Mouse (Mus musculus) stomach, embryonic 14.5 days (tissue): Measurements from ENCODE around the gene Yif1a. TPM values are rescaled to one million over a fixed set of nuclear protein-coding genes. Genes with fewer than 3 reads are reported as not detected.
A peak's percentile ranks its signal among the peaks of the same experiment; 100 is the strongest.

Experiments used
- ATAC-seq: fragments of 200-750 bp; cut with Nextera tagmentation; 2 replicates; pipeline ENCODE4 v1.8.0; 2017; ENCODE audit warnings: low read depth, moderate TSS enrichment; ENCODE audit not compliant: insufficient number of reproducible peaks, insufficient read depth, low FRiP score
- H3K27ac ChIP-seq: fragments of 300-500 bp; sonication (generic); 2 replicates; pipeline ENCODE4 v1.5.1; 2014; ENCODE audit warnings: mild to moderate bottlenecking, low read length, moderate library complexity, mixed read lengths
- H3K27me3 ChIP-seq: fragments of 300-500 bp; sonication (generic); 2 replicates; pipeline ENCODE4 v1.6.1; 2014; ENCODE audit warnings: low read length, control low read depth, mixed read lengths; ENCODE audit not compliant: control insufficient read depth, insufficient read depth
- H3K36me3 ChIP-seq: fragments of 300-500 bp; sonication (generic); 2 replicates; pipeline ENCODE4 v1.6.1; 2014; ENCODE audit warnings: mild to moderate bottlenecking, control low read depth, low read length, moderate library complexity, mixed read lengths; ENCODE audit not compliant: control insufficient read depth, insufficient read depth
- H3K4me1 ChIP-seq: fragments of 300-500 bp; sonication (generic); 2 replicates; pipeline ENCODE4 v1.6.1; 2014; ENCODE audit warnings: low read length, control low read depth, mixed read lengths; ENCODE audit not compliant: control insufficient read depth, insufficient read depth
- H3K4me2 ChIP-seq: fragments of 300-500 bp; sonication (generic); replicated peaks from 2 replicates; pipeline ENCODE4 v1.6.1; 2014; ENCODE audit warnings: low read depth, low read length, control low read depth
- H3K4me3 ChIP-seq: fragments of 300-500 bp; sonication (generic); 2 replicates; pipeline ENCODE4 v1.5.1; 2014; ENCODE audit warnings: low read depth, low read length, control low read depth
- H3K9ac ChIP-seq: fragments of 300-500 bp; sonication (generic); replicated peaks from 2 replicates; pipeline ENCODE4 v1.6.1; 2014; ENCODE audit warnings: low read depth, mild to moderate bottlenecking, control low read depth, low read length, moderate library complexity, mixed read lengths
- H3K9me3 ChIP-seq: fragments of 300-500 bp; sonication (generic); 2 replicates; pipeline ENCODE4 v1.6.1; 2016; ENCODE audit warnings: low read depth, low read length, control low read depth; ENCODE audit not compliant: control insufficient read depth
- WGBS: fragments of 180-500 bp; shearing (Covaris S2); extraction: QIAGEN DNeasy Blood & Tissue Kit; methylation state at CpG from one replicate; pipeline ENCODE4 v1.1.7; 2014; 5-methylcytosine and 5-hydroxymethylcytosine counted together
- polyA plus RNA-seq: library from polyadenylated mRNA; unstranded; fragments of >200 nt; fragmentation: Nextera tagmentation; extraction: Ambion mirVana; gene quantifications from 2 replicates; pipeline ENCODE4 v1.2.1, GENCODE M21; 2014

Yif1a gene
- polyA plus RNA-seq, 1 experiment from 2014 or later, result 112 TPM

DNA sequence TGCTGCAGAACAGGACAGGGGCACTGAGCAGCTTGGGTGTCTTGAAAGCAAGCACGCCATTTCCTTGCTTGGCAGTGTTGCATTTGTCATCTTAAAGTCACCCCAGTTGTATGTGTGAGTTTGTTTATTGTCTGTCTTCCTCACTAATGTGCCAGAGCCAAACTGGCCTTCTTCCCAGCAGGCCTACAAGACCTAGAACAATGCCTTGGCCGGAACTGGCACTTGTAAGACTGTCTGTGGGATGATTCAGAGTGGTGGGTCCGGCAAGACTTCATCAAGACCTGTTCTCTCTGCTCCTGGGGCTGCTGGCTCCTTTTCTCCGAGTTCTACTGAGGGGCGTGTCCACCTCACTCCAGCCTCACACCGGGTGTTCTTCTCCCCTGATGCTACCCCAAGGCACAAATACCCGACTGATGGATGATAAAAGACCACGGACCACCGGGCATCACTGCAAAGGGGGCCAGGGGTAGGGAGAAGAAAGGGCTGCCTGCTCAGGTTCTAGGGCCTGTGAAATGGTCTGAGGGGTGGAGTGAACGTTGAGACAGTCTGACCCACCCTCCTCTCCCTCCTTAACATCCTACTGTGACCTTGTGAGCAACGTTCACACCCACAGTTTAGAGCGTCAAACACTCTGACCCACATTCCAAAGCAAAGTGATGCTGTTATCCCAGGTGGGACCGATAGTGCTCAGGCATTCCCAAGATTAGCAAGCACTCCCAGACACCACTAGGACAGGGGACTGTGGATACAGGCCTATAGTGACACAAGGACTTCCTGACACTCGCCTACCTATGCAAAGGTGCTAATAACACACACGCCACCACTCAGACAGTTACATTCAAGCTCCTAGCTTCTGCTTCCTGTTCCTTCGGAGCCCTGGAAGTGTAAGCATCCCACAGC, 30.2 kb upstream of the Yif1a start:
- H3K4me3 ChIP-seq, result no peak overlapping the region
- WGBS, result 22% methylated on average over 16 of the region's 16 CpGs
- no peak overlapping the region for H3K9ac ChIP-seq
- H3K27me3 ChIP-seq, result 0 out of 2 replicates have a peak, but pooled peaks cover 4% of the 10 kb centered on the region
- ATAC-seq, result no peak
- H3K4me2 ChIP-seq, result no peak overlapping the region
- H3K36me3 ChIP-seq, result no peaks in the 10 kb centered on the region
- 0 out of 2 replicates have a peak overlapping the region, but pooled peaks have one; percentile 45 for H3K27ac ChIP-seq
- H3K4me1 ChIP-seq, result peaks cover 31% of the 10 kb centered on the region
- no peaks in the 10 kb centered on the region for H3K9me3 ChIP-seq

DNA sequence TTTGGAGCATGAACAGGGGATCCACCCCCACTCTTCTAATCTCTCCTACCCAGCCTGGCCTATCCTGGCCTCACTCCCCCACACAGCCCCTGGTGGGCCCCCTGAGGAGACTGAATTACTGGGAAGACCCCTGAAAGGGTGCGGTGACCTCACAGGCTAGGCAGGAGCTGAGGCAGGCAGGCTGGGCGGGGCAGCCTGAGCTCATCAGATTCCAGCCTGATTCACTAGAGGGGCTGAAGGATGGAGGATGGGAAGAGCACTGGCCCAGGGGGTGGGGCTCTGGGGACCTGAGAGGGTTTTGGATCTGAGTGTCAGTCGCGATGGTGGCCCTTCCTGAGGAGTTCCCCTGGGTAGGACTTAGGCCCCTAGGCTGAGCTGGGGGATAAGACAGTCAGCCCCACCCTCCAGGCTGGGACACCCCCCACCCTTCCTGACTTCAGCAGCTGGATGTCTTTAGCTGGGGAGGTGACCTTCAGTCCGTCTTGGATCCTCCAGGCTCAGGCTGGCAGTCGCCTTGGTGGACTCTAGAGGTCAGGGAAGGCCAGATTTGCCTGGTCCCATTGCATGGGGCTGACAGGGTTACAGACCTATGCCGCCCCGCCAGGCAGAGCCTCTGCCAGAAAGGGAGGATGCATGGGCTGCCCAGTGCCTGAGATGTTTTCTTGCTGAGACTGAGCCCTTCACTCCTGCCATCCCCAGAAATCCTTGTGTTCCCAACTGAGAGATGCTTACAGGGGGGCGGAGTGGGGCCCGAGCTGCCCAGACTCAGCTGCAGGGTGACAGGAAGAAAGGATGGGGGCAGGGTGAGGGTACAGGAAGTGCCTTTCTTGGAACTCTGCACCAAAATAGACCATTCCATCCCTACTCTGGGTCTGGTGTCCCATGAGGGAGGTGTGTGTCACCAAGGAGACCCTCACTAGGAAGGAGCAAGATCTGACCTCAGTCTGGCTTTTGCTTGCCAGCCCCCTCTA, 29.3 kb upstream of the Yif1a start:
- H3K36me3 ChIP-seq, result no peaks in the 10 kb centered on the region
- peak overlapping the region; percentile 14; the same call in 1 of the 2 replicates for H3K4me2 ChIP-seq
- ATAC-seq, result peak; percentile 40; the same call in 1 of the 2 replicates
- H3K27ac ChIP-seq, result peak overlapping the region; percentile 66; the same call in 1 of the 2 replicates
- no peaks in the 10 kb centered on the region for H3K27me3 ChIP-seq
- WGBS, result 9% methylated on average over 10 of the region's 10 CpGs
- H3K9me3 ChIP-seq, result no peaks in the 10 kb centered on the region
- H3K9ac ChIP-seq, result 0 out of 2 replicates have a peak overlapping the region, but pooled peaks have one; percentile 7
- H3K4me3 ChIP-seq, result no peak overlapping the region
- peaks cover 31% of the 10 kb centered on the region for H3K4me1 ChIP-seq

DNA sequence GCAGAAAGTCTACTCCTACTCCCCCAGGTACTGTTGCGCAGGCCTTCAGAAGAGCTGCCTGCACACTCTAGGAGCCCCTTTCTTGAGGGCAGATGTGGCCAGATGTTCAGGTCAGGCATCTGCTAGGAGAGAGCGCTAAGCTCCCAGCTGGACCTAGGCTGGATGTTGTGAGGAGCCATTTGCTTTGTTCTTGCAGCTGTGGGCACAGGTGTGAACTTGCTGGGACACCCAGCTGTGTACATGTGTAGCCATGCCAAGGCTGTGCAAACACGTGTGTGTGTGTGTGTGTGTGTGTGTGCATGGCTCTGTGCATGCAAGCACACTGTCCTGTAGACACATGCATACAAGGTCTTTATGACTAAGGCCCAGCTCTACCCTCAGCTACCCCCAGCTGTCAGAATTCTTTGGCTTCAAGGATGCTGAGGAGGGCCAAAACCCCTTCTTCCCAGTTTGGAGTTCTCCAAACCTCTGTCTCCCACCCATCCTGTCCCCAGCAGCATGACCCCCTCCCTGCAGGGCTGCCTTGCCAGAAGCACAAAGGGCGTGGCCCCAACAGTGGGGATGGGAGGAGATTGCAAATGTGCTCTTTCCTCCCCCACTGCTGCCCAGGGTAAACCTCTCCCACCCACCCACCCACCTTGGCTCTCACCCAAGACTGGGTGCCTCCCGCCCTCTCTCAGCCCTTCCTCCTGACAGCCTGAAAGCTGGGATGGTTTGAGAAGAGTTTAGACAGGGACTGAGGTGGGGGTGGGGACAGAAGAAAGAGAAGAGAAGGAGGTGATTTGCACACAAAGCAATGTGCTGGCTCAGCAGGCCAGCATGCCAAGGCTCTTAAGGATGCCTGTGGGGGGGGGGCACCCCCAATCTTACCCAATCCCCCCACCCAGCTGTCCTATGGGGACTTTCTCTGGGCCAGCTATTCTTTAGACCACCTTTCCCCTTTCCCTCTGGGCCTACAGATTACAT, 27.7 kb upstream of the Yif1a start:
- Histone ChIP-seq H3K27ac (peak overlapping the region; percentile 66; the same call in 1 of the 2 replicates), H3K36me3 (no peaks in the 10 kb centered on the region), H3K27me3 (no peaks in the 10 kb centered on the region), H3K4me2 (no peak overlapping the region), H3K9me3 (no peaks in the 10 kb centered on the region), H3K4me1 (peaks cover 43% of the 10 kb centered on the region), H3K4me3 (no peak overlapping the region), H3K9ac (no peak overlapping the region)
- ATAC-seq, result peak; percentile 31; the same call in 1 of the 2 replicates
- 24% methylated on average over 5 of the region's 5 CpGs for WGBS

DNA sequence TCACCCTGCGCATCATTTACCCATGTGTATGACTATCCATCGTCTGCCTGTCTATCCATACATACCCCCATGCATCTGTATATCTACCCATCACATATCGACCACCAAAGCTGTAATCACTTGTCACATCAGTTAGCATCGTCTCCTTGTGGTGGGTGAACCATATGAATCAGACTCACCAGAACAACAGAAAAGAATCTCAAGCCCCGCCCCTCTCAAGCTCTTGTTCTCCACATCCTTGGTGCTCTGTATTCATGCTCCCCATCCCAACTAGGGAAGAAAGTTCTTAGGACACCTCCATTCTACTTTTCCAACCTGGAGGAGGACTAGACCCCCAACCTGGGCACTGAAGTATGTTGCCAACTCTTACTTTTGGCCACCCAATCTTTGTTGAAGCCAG, 26.3 kb upstream of the Yif1a start:
- Histone ChIP-seq H3K4me3 (no peak overlapping the region), H3K4me1 (peaks cover 48% of the 10 kb centered on the region), H3K36me3 (no peaks in the 10 kb centered on the region), H3K9ac (no peak overlapping the region), H3K27me3 (no peaks in the 10 kb centered on the region), H3K27ac (no peak overlapping the region), H3K4me2 (no peak overlapping the region), H3K9me3 (no peaks in the 10 kb centered on the region)
- no peak for ATAC-seq
- WGBS, result 88% methylated on average over 5 of the region's 5 CpGs

DNA sequence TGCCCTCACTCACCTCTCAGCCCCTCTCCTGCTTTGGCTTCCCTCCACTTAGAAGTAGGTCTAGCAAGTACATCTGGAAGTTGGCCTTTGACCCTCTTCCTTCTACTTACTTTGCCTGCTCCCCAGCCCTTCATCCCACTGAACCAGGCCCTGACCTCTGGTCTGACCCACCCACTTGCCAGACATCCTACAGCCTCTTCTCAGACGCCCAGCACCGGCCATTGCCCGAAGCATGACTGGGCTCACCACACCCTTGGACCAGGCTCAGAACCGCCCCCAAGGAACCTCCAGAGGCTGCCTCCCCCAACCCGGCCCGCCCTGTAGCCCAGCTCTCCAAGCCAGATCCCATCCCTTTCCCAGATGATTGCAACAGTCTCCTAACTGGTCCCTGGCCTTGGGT, 25.9 kb upstream of the Yif1a start:
- Histone ChIP-seq H3K4me3 (no peak overlapping the region), H3K36me3 (no peaks in the 10 kb centered on the region), H3K27me3 (no peaks in the 10 kb centered on the region), H3K4me1 (peaks cover 51% of the 10 kb centered on the region), H3K27ac (no peak overlapping the region), H3K4me2 (no peak overlapping the region), H3K9ac (no peak overlapping the region), H3K9me3 (no peaks in the 10 kb centered on the region)
- 74% methylated on average over 6 of the region's 6 CpGs for WGBS
- ATAC-seq, result no peak

DNA sequence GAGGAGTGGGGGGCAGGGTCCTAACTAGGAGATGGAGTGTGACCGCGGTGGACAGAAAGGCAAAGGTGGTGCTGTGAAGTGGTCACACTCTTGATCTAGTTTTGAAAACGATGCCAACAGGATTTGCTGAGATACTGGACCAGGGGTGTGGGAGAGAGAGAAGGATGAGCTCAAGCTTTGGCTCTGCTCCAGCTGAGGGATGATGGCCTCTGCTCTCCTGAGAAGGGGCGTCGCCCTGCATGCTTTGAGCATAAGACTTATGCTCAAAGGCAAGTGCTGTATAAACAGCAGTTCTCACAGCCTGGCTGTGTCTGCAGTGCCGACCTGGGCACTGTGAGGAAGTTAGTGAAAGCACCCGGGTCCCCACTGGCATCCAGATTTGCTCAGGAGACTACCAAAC, 23.2 kb upstream of the Yif1a start:
- 39% methylated on average over 7 of the region's 7 CpGs for WGBS
- no peak overlapping the region for H3K9ac ChIP-seq
- H3K4me2 ChIP-seq, result no peak overlapping the region
- H3K4me3 ChIP-seq, result no peak overlapping the region
- ATAC-seq, result no peak
- H3K9me3 ChIP-seq, result no peaks in the 10 kb centered on the region
- H3K27me3 ChIP-seq, result 0 out of 2 replicates have a peak, but pooled peaks cover 2% of the 10 kb centered on the region
- peak overlapping the region; percentile 33; the same call in 1 of the 2 replicates for H3K27ac ChIP-seq
- H3K36me3 ChIP-seq, result no peaks in the 10 kb centered on the region
- peaks cover 49% of the 10 kb centered on the region for H3K4me1 ChIP-seq

DNA sequence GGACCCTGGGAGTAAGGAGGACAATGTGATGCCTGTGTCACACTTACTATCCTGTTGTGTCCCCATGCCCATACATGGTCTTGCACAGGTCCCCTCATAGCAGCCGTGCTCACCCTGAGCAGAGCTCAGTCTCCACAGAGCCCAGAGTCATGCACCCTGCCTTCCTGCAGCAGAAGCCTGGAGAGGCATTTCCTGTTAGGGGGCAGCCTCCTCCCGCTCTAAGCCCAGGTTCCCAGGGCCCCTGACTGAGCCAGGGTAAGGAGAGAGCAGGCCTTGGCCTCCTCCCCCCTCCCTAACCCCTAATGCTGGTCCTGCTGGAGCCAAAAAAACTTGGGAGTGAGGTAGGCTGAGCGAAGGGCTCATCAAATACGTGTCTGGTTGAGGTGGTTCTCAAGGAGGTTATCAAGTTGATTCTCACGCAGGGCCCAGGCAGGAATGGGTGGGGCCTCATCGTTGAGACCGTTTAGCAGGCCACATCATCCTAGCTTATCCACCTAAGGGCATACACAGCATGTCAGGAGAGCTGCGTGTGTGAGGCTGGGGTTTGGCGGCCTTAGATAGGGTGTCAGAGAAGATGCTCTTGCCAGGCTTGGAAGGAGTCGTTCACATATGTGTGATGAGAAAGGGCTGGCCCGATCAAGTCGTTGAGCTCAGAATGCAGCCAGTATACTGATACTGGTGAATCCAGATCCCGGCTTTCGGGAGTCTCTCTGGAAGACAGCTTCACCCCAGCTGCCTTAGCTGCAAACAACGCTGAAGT, 21.1 kb upstream of the Yif1a start:
- H3K27ac ChIP-seq, result peak overlapping the region; percentile 95
- H3K9ac ChIP-seq, result peak overlapping the region; percentile 28; the same call in 1 of the 2 replicates
- no peaks in the 10 kb centered on the region for H3K36me3 ChIP-seq
- peaks cover 45% of the 10 kb centered on the region for H3K4me1 ChIP-seq
- no peak for ATAC-seq
- H3K9me3 ChIP-seq, result no peaks in the 10 kb centered on the region
- peak overlapping the region; percentile 70; the same call in 1 of the 2 replicates for H3K4me3 ChIP-seq
- 0 out of 2 replicates have a peak, but pooled peaks cover 2% of the 10 kb centered on the region for H3K27me3 ChIP-seq
- 3% methylated on average over 15 of the region's 15 CpGs for WGBS
- peak overlapping the region; percentile 76 for H3K4me2 ChIP-seq
